Mouse (Mus musculus) G1E (cell line): ENCODE data around the gene Fcgr3. TPM values are rescaled to one million over a fixed set of nuclear protein-coding genes. Genes with fewer than 3 reads are reported as not detected.

ENCODE experiments used
- ATAC-seq: 2 replicates; pipeline ENCODE4 v1.8.0; 2016; ENCODE audit warnings: mild to moderate bottlenecking; ENCODE audit not compliant: insufficient number of reproducible peaks, poor library complexity, low FRiP score, severe bottlenecking; ENCODE audit errors: extremely low read depth
- DNase-seq: peaks from one replicate; pipeline ENCODE4 v3.0.0; 2012; ENCODE audit warnings: low spot score
- H3K27me3 ChIP-seq: 2 replicates; pipeline ENCODE4 v1.6.1; 2012; ENCODE audit warnings: mild to moderate bottlenecking, low read length, inconsistent platforms; ENCODE audit not compliant: insufficient read depth
- H3K36me3 ChIP-seq: replicated peaks from 2 replicates; pipeline ENCODE3; 2012; ENCODE audit warnings: mild to moderate bottlenecking, inconsistent platforms
- H3K4me1 ChIP-seq: 2 replicates; pipeline ENCODE4 v1.6.1; 2012; ENCODE audit warnings: low read depth, low read length, inconsistent platforms, mixed read lengths; ENCODE audit not compliant: insufficient read depth
- H3K4me3 ChIP-seq: 2 replicates; pipeline ENCODE4 v1.5.1; 2012; ENCODE audit warnings: low read depth, mild to moderate bottlenecking, inconsistent platforms, low read length, moderate library complexity, mixed read lengths
- H3K9me3 ChIP-seq: replicated peaks from 2 replicates; pipeline ENCODE4 v1.6.1; 2012; ENCODE audit warnings: inconsistent platforms
- CTCF ChIP-seq: IDR thresholded peaks from 2 replicates; pipeline ENCODE4 v1.5.1; 2012; ENCODE audit warnings: low read depth, low read length, inconsistent platforms, mixed read lengths
- GATA1 ChIP-seq: IDR thresholded peaks from 2 replicates; pipeline ENCODE4 v1.6.1; 2012; ENCODE audit warnings: borderline replicate concordance, low read length, inconsistent platforms, mixed read lengths
- GATA2 ChIP-seq: IDR thresholded peaks from 2 replicates; pipeline ENCODE4 v1.6.1; 2012; ENCODE audit warnings: low read depth, low read length, inconsistent platforms, borderline replicate concordance
- POLR2AphosphoS5 ChIP-seq: IDR thresholded peaks from 2 replicates; pipeline ENCODE4 v1.6.1; 2012; ENCODE audit warnings: low read depth, low read length, inconsistent platforms; ENCODE audit not compliant: insufficient replicate concordance
- TAL1 ChIP-seq: conservative IDR thresholded peaks from 2 replicates; pipeline ENCODE4 v1.6.1; 2012; ENCODE audit warnings: low read depth, low read length, inconsistent platforms, mixed read lengths
- polyA plus RNA-seq: library from polyadenylated mRNA; stranded (reverse); fragments of >175 nt; gene quantifications from 2 replicates; pipeline ENCODE4 v1.2.3, GENCODE M21; 2012
- total RNA-seq, 2 experiments: library from RNA; stranded (forward) in 1 of 2; stranded (reverse) in 1 of 2; fragments of 200-1000 nt in 1 of 2; fragments of >200 nt in 1 of 2; fragmentation: Nextera tagmentation in 1 of 2; gene quantifications; 2 replicates each; pipeline ENCODE4 v1.2.3; 2014 to 2017

Fcgr3 gene
- total and polyA plus RNA-seq, 3 experiments, result 1.5 to 99.6 (median 9.3) TPM

DNA sequence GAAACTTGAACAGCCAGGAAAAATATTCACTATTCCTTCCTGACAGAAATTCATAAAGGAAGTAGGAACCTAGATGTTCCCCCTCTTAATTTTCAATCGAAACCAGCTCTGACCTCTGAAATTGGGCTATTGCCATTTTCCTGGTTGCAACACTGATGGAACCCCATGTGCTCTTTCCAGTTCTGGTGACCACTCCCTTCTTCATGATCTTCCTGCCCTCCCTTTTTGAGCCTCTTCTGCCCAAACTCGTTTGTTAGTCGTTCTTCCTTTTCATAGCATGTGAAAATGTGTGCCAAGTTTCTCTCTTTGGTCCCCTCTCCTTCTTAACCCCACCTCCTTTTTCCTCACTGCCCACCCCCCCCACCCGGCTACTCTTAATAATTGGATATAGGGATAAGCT is 53.0 kb downstream of the Fcgr3 start:
- no peaks in the 10 kb centered on the region for H3K4me1 ChIP-seq
- H3K27me3 ChIP-seq, result no peaks in the 10 kb centered on the region; the same call in 1 of the 2 replicates
- TF ChIP-seq GATA1, result no peak
- TF ChIP-seq TAL1, result no peak
- no peak for TF ChIP-seq GATA2
- no peak for TF ChIP-seq POLR2AphosphoS5
- TF ChIP-seq CTCF, result no peak
- H3K36me3 ChIP-seq, result no peaks in the 10 kb centered on the region
- peaks cover 5% of the 10 kb centered on the region for H3K9me3 ChIP-seq
- H3K4me3 ChIP-seq, result no peak overlapping the region
- no peak for ATAC-seq
- no peak for DNase-seq

DNA sequence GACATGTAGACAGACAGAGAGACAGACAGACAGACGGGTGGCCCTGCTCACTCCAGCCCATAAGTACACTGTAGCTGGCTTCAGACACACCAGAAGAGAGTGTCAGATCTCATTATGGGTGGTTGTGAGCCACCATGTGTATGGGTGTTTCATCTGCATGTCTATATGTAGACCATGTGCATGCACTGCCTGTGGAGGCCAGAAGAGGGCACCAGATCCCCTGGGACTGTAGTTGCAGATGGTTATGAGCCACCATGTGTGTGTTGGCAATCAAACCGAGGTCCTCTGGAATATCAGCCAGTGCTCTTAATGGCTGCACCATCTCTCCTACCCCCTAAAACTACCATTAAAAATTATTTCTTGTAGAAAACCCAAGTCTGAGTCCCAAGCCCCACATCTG is 57.8 kb downstream of the Fcgr3 start:
- no peaks in the 10 kb centered on the region for H3K36me3 ChIP-seq
- H3K27me3 ChIP-seq, result peaks cover 2% of the 10 kb centered on the region; the same call in 1 of the 2 replicates
- H3K4me3 ChIP-seq, result no peak overlapping the region
- TF ChIP-seq CTCF (peak; percentile 35), TAL1 (no peak), GATA2 (no peak), POLR2AphosphoS5 (no peak)
- H3K4me1 ChIP-seq, result no peaks in the 10 kb centered on the region
- peaks cover 6% of the 10 kb centered on the region for H3K9me3 ChIP-seq
- DNase-seq (no peak), ATAC-seq (no peak)

DNA sequence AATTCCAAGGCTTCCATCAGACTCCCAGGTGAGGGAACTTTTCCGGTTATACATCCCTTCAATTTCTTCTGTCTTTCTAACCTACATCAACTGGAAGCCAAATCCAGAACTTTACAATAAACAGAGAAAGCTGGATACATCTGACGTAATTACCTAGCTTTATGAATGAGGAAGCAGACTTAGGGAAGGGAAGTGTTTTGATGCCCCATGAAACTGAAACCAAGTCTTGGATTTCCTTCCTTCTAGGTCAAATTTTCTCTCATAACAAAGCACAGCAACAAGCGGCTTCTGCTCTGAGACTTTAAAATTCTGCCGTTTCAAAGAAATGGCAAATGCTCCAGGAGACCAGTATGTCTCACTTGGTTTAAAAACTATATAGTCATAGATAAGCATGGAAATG is 58.4 kb downstream of the Fcgr3 start:
- H3K4me3 ChIP-seq, result no peak overlapping the region
- H3K27me3 ChIP-seq, result 0 out of 2 replicates have a peak, but pooled peaks cover 2% of the 10 kb centered on the region
- DNase-seq, result no peak
- no peak for TF ChIP-seq CTCF
- no peak for TF ChIP-seq GATA1
- no peak for TF ChIP-seq POLR2AphosphoS5
- TF ChIP-seq TAL1, result no peak
- no peak for TF ChIP-seq GATA2
- peaks cover 6% of the 10 kb centered on the region for H3K9me3 ChIP-seq
- ATAC-seq, result no peak
- H3K36me3 ChIP-seq, result no peaks in the 10 kb centered on the region
- H3K4me1 ChIP-seq, result no peaks in the 10 kb centered on the region

DNA sequence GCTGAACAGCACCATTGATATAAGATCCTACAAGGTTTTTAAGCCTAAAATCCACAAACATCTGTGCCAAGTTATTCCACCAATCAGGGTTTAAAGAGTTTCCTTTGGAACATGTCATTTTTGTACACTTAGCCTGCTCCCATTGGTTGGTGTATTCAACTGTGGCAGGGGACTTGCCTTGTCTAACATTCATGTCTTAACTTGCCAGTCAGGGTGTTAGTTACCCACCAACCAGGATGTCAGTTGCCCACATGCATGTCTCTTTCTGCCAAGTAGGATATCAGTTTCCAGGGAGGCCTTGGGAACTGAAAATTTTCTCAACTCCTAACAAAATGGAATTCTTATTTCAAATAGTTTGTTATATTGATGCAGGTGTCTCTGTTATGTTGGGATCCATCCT is 59.1 kb downstream of the Fcgr3 start:
- Histone ChIP-seq H3K27me3 (0 out of 2 replicates have a peak, but pooled peaks cover 2% of the 10 kb centered on the region), H3K4me1 (no peaks in the 10 kb centered on the region), H3K9me3 (peaks cover 6% of the 10 kb centered on the region), H3K36me3 (no peaks in the 10 kb centered on the region), H3K4me3 (no peak overlapping the region)
- DNase-seq (no peak), ATAC-seq (no peak)
- TF ChIP-seq GATA2 (no peak), TAL1 (no peak), GATA1 (no peak), CTCF (no peak), POLR2AphosphoS5 (no peak)

DNA sequence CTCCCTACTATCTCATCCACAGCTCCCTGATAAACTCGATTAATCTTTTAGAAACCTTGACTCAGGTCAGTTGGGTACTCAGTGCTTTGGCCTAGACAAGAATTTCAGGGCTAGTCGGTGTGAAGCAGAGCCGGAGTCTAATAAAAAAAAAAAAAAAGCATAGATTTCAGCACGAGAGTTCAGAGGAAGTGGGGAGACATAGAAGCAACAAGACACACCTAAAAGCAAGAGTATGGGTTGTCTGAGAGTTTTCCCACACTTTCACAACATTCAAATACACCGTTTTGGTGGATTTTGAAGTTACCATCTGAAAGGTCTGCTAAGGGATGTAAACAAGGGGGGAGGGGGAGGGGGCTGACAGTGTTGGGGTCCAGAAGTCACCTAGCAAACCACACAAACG is 59.7 kb downstream of the Fcgr3 start:
- Histone ChIP-seq H3K4me1 (no peaks in the 10 kb centered on the region), H3K9me3 (peaks cover 6% of the 10 kb centered on the region), H3K4me3 (no peak overlapping the region), H3K27me3 (0 out of 2 replicates have a peak, but pooled peaks cover 2% of the 10 kb centered on the region), H3K36me3 (no peaks in the 10 kb centered on the region)
- no peak for ATAC-seq
- no peak for DNase-seq
- no peak for TF ChIP-seq POLR2AphosphoS5
- no peak for TF ChIP-seq GATA1
- TF ChIP-seq GATA2, result no peak
- TF ChIP-seq TAL1, result no peak
- no peak for TF ChIP-seq CTCF

Other genes with a start within 250 kb of the Fcgr3 start
Only the 20 nearest of the 21 such genes appear.
- gene Atf6, start 197.2 kb downstream of the Fcgr3 start, total RNA-seq (2014; fragmentation: Nextera tagmentation), result 44.0 and 44.6 TPM in 2 replicates
- 22.5 and 22.7 TPM in 2 replicates for gene Atf6, start 197.2 kb downstream of the Fcgr3 start, total RNA-seq (2017)
- 1.7 and 2.1 TPM in 2 replicates for gene Atf6, start 197.2 kb downstream of the Fcgr3 start, polyA plus RNA-seq
- gene Gm26620, start 179.9 kb downstream of the Fcgr3 start, total RNA-seq (2014; fragmentation: Nextera tagmentation), result 1.1 and 1.3 TPM in 2 replicates
- gene Gm26620, start 179.9 kb downstream of the Fcgr3 start, total RNA-seq (2017), result 0.41 and 0.76 TPM in 2 replicates
- gene Gm26620, start 179.9 kb downstream of the Fcgr3 start, polyA plus RNA-seq, result 0.90 and 0.91 TPM in 2 replicates
- gene Dusp12, start 179.4 kb downstream of the Fcgr3 start, total RNA-seq (2014; fragmentation: Nextera tagmentation), result 13.2 and 13.9 TPM in 2 replicates
- gene Dusp12, start 179.4 kb downstream of the Fcgr3 start, total RNA-seq (2017), result 10.0 TPM in 2 replicates
- 14.0 and 14.4 TPM in 2 replicates for gene Dusp12, start 179.4 kb downstream of the Fcgr3 start, polyA plus RNA-seq
- not detected in 2 replicates for gene Fcrlb, start 152.0 kb downstream of the Fcgr3 start, total RNA-seq (2014; fragmentation: Nextera tagmentation)
- gene Fcrlb, start 152.0 kb downstream of the Fcgr3 start, total RNA-seq (2017), result not detected in 2 replicates
- not detected in 2 replicates for gene Fcrlb, start 152.0 kb downstream of the Fcgr3 start, polyA plus RNA-seq
- 0.83 TPM in 1 of 2 replicates, not detected in the other for gene Fcrla, start 137.4 kb downstream of the Fcgr3 start, total RNA-seq (2014; fragmentation: Nextera tagmentation)
- gene Fcrla, start 137.4 kb downstream of the Fcgr3 start, total RNA-seq (2017), result 0.38 TPM in 1 of 2 replicates, not detected in the other
- gene Fcrla, start 137.4 kb downstream of the Fcgr3 start, polyA plus RNA-seq, result 0.08 TPM in 1 of 2 replicates, not detected in the other
- 5.5 and 5.8 TPM in 2 replicates for gene Fcgr2b, start 88.4 kb downstream of the Fcgr3 start, total RNA-seq (2014; fragmentation: Nextera tagmentation)
- gene Fcgr2b, start 88.4 kb downstream of the Fcgr3 start, total RNA-seq (2017), result 20.5 and 22.1 TPM in 2 replicates
- gene Fcgr2b, start 88.4 kb downstream of the Fcgr3 start, polyA plus RNA-seq, result 0.24 and 0.46 TPM in 2 replicates
- gene Fcgr4, start 46.0 kb downstream of the Fcgr3 start, total RNA-seq (2014; fragmentation: Nextera tagmentation), result not detected in 2 replicates
- gene Fcgr4, start 46.0 kb downstream of the Fcgr3 start, total RNA-seq (2017), result 0.12 and 0.22 TPM in 2 replicates
- gene Fcgr4, start 46.0 kb downstream of the Fcgr3 start, polyA plus RNA-seq, result 0.03 TPM in 1 of 2 replicates, not detected in the other
- gene Cfap126, start 49.0 kb upstream of the Fcgr3 start, total RNA-seq (2014; fragmentation: Nextera tagmentation), result 10.0 and 11.9 TPM in 2 replicates
- gene Cfap126, start 49.0 kb upstream of the Fcgr3 start, total RNA-seq (2017), result 0.64 and 0.76 TPM in 2 replicates
- 0.81 and 1.0 TPM in 2 replicates for gene Cfap126, start 49.0 kb upstream of the Fcgr3 start, polyA plus RNA-seq
- gene Sdhc, start 85.7 kb upstream of the Fcgr3 start, total RNA-seq (2014; fragmentation: Nextera tagmentation), result 225 and 249 TPM in 2 replicates
- gene Sdhc, start 85.7 kb upstream of the Fcgr3 start, total RNA-seq (2017), result 40.5 and 45.0 TPM in 2 replicates
- 67.1 and 158 TPM in 2 replicates for gene Sdhc, start 85.7 kb upstream of the Fcgr3 start, polyA plus RNA-seq
- gene Mpz, start 85.8 kb upstream of the Fcgr3 start, total RNA-seq (2014; fragmentation: Nextera tagmentation), result not detected in 2 replicates
- gene Mpz, start 85.8 kb upstream of the Fcgr3 start, total RNA-seq (2017), result not detected in 2 replicates
- 0.29 TPM in 1 of 2 replicates, not detected in the other for gene Mpz, start 85.8 kb upstream of the Fcgr3 start, polyA plus RNA-seq
- gene Pcp4l1, start 131.3 kb upstream of the Fcgr3 start, total RNA-seq (2014; fragmentation: Nextera tagmentation), result not detected in 2 replicates
- gene Pcp4l1, start 131.3 kb upstream of the Fcgr3 start, total RNA-seq (2017), result 0.16 TPM in 1 of 2 replicates, not detected in the other
- not detected in 2 replicates for gene Pcp4l1, start 131.3 kb upstream of the Fcgr3 start, polyA plus RNA-seq
- not detected in 2 replicates for gene Nr1i3, start 149.0 kb upstream of the Fcgr3 start, total RNA-seq (2014; fragmentation: Nextera tagmentation)
- 0.16 and 0.46 TPM in 2 replicates for gene Nr1i3, start 149.0 kb upstream of the Fcgr3 start, total RNA-seq (2017)
- not detected in 2 replicates for gene Nr1i3, start 149.0 kb upstream of the Fcgr3 start, polyA plus RNA-seq
- 9.7 and 13.7 TPM in 2 replicates for gene Tomm40l, start 157.6 kb upstream of the Fcgr3 start, total RNA-seq (2014; fragmentation: Nextera tagmentation)
- gene Tomm40l, start 157.6 kb upstream of the Fcgr3 start, total RNA-seq (2017), result 19.2 and 26.4 TPM in 2 replicates
- gene Tomm40l, start 157.6 kb upstream of the Fcgr3 start, polyA plus RNA-seq, result 31.9 and 35.8 TPM in 2 replicates
- gene Apoa2, start 160.1 kb upstream of the Fcgr3 start, total RNA-seq (2014; fragmentation: Nextera tagmentation), result not detected in 2 replicates
- gene Apoa2, start 160.1 kb upstream of the Fcgr3 start, total RNA-seq (2017), result not detected in 2 replicates
- 0.17 TPM in 1 of 2 replicates, not detected in the other for gene Apoa2, start 160.1 kb upstream of the Fcgr3 start, polyA plus RNA-seq
- gene Fcer1g, start 169.4 kb upstream of the Fcgr3 start, total RNA-seq (2014; fragmentation: Nextera tagmentation), result not detected in 2 replicates
- 0.64 and 0.71 TPM in 2 replicates for gene Fcer1g, start 169.4 kb upstream of the Fcgr3 start, total RNA-seq (2017)
- 0.08 TPM in 1 of 2 replicates, not detected in the other for gene Fcer1g, start 169.4 kb upstream of the Fcgr3 start, polyA plus RNA-seq
- gene Adamts4, start 185.5 kb upstream of the Fcgr3 start, total RNA-seq (2014; fragmentation: Nextera tagmentation), result 0.60 TPM in 1 of 2 replicates, not detected in the other
- 0.16 and 0.17 TPM in 2 replicates for gene Adamts4, start 185.5 kb upstream of the Fcgr3 start, total RNA-seq (2017)
- 0.12 and 0.20 TPM in 2 replicates for gene Adamts4, start 185.5 kb upstream of the Fcgr3 start, polyA plus RNA-seq
- 209 and 219 TPM in 2 replicates for gene Ndufs2, start 186.5 kb upstream of the Fcgr3 start, total RNA-seq (2014; fragmentation: Nextera tagmentation)
- 275 and 300 TPM in 2 replicates for gene Ndufs2, start 186.5 kb upstream of the Fcgr3 start, total RNA-seq (2017)
- gene Ndufs2, start 186.5 kb upstream of the Fcgr3 start, polyA plus RNA-seq, result 47.9 and 101 TPM in 2 replicates
- gene B4galt3, start 205.4 kb upstream of the Fcgr3 start, total RNA-seq (2014; fragmentation: Nextera tagmentation), result 27.3 and 30.8 TPM in 2 replicates
- 16.9 and 21.5 TPM in 2 replicates for gene B4galt3, start 205.4 kb upstream of the Fcgr3 start, total RNA-seq (2017)
- 44.8 and 50.0 TPM in 2 replicates for gene B4galt3, start 205.4 kb upstream of the Fcgr3 start, polyA plus RNA-seq
- gene Ppox, start 216.3 kb upstream of the Fcgr3 start, total RNA-seq (2014; fragmentation: Nextera tagmentation), result 45.7 and 168 TPM in 2 replicates
- 27.0 and 36.7 TPM in 2 replicates for gene Ppox, start 216.3 kb upstream of the Fcgr3 start, total RNA-seq (2017)
- 38.5 and 53.0 TPM in 2 replicates for gene Ppox, start 216.3 kb upstream of the Fcgr3 start, polyA plus RNA-seq
- 40.1 and 64.5 TPM in 2 replicates for gene Usp21, start 223.1 kb upstream of the Fcgr3 start, total RNA-seq (2014; fragmentation: Nextera tagmentation)
- 11.8 and 12.8 TPM in 2 replicates for gene Usp21, start 223.1 kb upstream of the Fcgr3 start, total RNA-seq (2017)
- gene Usp21, start 223.1 kb upstream of the Fcgr3 start, polyA plus RNA-seq, result 44.1 and 53.3 TPM in 2 replicates